Comparison of ENCODE assay signal across 10 mouse cellular contexts in the genomic region with DNA sequence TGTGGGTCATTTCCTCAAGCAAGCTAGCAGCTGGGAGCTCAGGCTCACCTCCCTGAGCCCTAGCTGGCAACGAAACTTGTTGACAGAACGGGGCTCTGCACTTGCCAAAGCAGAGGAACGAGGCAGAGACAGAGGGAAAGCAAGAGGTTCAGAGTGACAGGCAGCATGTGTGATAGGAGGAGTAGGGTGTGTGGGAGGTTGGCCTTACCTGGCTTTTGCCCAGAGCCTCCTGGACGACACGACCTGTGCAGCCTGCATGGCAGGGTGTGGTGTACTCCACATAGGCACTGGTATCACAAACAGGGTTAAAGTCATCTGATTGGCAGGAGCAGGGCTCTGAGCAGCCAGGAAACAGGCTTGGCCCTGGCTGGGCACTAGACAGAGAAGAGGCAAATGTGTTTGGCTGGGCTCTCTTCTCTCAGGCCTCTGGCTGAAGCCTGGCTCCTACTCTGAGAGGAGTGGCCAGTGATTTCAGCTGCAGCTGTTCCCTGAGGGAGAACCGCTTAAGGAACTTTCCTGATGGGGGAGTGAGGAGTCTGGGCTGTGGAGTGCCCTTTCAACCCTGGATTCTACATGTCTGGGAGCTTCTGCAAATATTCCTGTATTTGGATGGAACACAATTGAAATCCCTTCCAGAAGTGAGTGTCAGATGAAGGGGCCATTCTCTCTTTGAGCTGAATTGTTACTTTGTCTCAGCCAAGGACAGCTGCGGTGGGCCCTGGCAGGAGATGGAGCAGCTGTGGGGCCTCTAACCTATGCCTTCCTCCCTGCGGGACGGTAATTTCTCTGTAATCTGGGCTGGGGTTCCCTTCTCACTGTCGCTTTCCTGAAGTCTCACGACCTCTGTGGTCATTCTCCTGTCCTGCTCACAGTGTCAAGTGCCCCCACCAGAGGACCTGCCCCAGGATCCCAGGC. TPM values are rescaled to one million over a fixed set of nuclear protein-coding genes. Genes with fewer than 3 reads are reported as not detected.
A peak's percentile ranks its signal among the peaks of the same experiment; 100 is the strongest.
DNase-seq lines count a peak whose midpoint lies in the region; ATAC-seq and TF ChIP-seq lines count a peak whose summit lies in the region.
"Had no signal": no experiment of that assay in that cellular context is flagged by ENCODE, and none has a peak within 500 bp of the region (broad histone marks: within the 10 kb centered on the region; RNA-seq: fewer than 3 reads in every experiment).

No protein-coding gene starts in this region.

- 17% methylated on average over 11 of the region's 11 CpGs for WGBS in heart, adult 2 months
- WGBS in heart, embryonic 11.5 days (ENCODE audit: insufficient replicate concordance), result 48% methylated on average over 11 of the region's 11 CpGs
- 62% methylated on average over 11 of the region's 11 CpGs for WGBS in midbrain, embryonic 16.5 days

- DNase-seq in heart, adult 2 months, result peak; percentile 84 to 90
- peak; percentile 94 for DNase-seq in brain, adult 2 months (ENCODE audit: low read depth, low spot score)
- DNase-seq in fat pad, adult 2 months (ENCODE audit: extremely low read depth, low read depth, low spot score), result peak; percentile 82
- peak; percentile 58 for DNase-seq in layer of hippocampus, adult 11-12 months (ENCODE audit: low spot score)
- no peak for DNase-seq in spleen, postnatal 4 days (ENCODE audit: low spot score in 2 of 2)

- no peak for ATAC-seq in heart, embryonic 11.5 days (replicated peaks; ENCODE audit: insufficient number of reproducible peaks, low FRiP score, low TSS enrichment)
- ATAC-seq in midbrain, embryonic 16.5 days, result 0 out of 2 replicates have a peak, but pooled peaks have one; percentile 11
- no peak for ATAC-seq in monocyte, adult 5-6 weeks (replicated peaks; ENCODE audit: insufficient number of reproducible peaks, low FRiP score, low TSS enrichment, poor library complexity, severe bottlenecking)

- peaks cover 21% of the 10 kb centered on the region for H3K4me1 ChIP-seq in heart, adult 2 months (ENCODE audit: control insufficient read depth, insufficient read depth, low read length)
- peaks cover 11% of the 10 kb centered on the region for H3K4me1 ChIP-seq in heart, embryonic 11.5 days (ENCODE audit: control insufficient read depth, insufficient read depth, low read length)
- peaks cover 3% of the 10 kb centered on the region; the same call in 1 of the 2 replicates for H3K4me1 ChIP-seq in midbrain, embryonic 16.5 days (ENCODE audit: control insufficient read depth, insufficient read depth, low read length)

- intact Hi-C loops in heart, adult 2 months (cut with DNase I), result loop anchor here (2.0 kb wide), 1 partner anchor 16 kb away; no protein-coding TSS in a partner anchor

- TF ChIP-seq POLR2A in heart, adult 2 months (IDR thresholded peaks at IDR 0.05; ENCODE audit: insufficient read depth, low read depth, low read length), result no peak

- peaks cover 6% of the 10 kb centered on the region for H3K36me3 ChIP-seq in heart, adult 2 months (ENCODE audit: control insufficient read depth, insufficient read depth, low read length)
- no peaks in the 10 kb centered on the region for H3K36me3 ChIP-seq in heart, embryonic 11.5 days (ENCODE audit: control insufficient read depth, insufficient read depth, low read length)
- no peaks in the 10 kb centered on the region for H3K36me3 ChIP-seq in midbrain, embryonic 16.5 days (ENCODE audit: control insufficient read depth, insufficient read depth, low read length)

- peak; percentile 72; the same call in 1 of the 2 replicates for TF ChIP-seq EP300 in heart, adult 2 months (IDR thresholded peaks at IDR 0.05; ENCODE audit: insufficient read depth, low read depth, low read length)

- no peak overlapping the region for H3K4me2 ChIP-seq in heart, embryonic 11.5 days
- H3K4me2 ChIP-seq in midbrain, embryonic 16.5 days (ENCODE audit: low read length), result no peak overlapping the region

- no peaks in the 10 kb centered on the region for H3K27me3 ChIP-seq in heart, adult 2 months (ENCODE audit: control insufficient read depth, insufficient read depth, low read length)
- peaks cover 4% of the 10 kb centered on the region; the same call in 1 of the 2 replicates for H3K27me3 ChIP-seq in heart, embryonic 11.5 days (ENCODE audit: control insufficient read depth, insufficient read depth, low read length)
- no peaks in the 10 kb centered on the region for H3K27me3 ChIP-seq in midbrain, embryonic 16.5 days (ENCODE audit: control insufficient read depth, insufficient read depth, low read depth, low read length)

- no peaks in the 10 kb centered on the region for H3K79me2 ChIP-seq in heart, adult 2 months (replicated peaks; ENCODE audit: control insufficient read depth, insufficient read depth, low read length)

- H3K9ac ChIP-seq in heart, adult 2 months (ENCODE audit: low read depth, low read length), result peak overlapping the region; percentile 7; the same call in 1 of the 2 replicates
- no peak overlapping the region for H3K9ac ChIP-seq in heart, embryonic 11.5 days (ENCODE audit: low read depth, low read length)
- no peak overlapping the region for H3K9ac ChIP-seq in midbrain, embryonic 16.5 days (ENCODE audit: low read depth, low read length)

- H3K9me3 ChIP-seq in heart, embryonic 11.5 days (replicated peaks; ENCODE audit: control insufficient read depth, low read length), result no peaks in the 10 kb centered on the region
- H3K9me3 ChIP-seq in midbrain, embryonic 16.5 days (replicated peaks; ENCODE audit: control insufficient read depth, low read length, poor library complexity, severe bottlenecking), result no peaks in the 10 kb centered on the region

- peak overlapping the region; percentile 53 for H3K27ac ChIP-seq in heart, adult 2 months
- H3K27ac ChIP-seq in heart, embryonic 11.5 days (ENCODE audit: low read depth, low read length), result no peak overlapping the region
- H3K27ac ChIP-seq in midbrain, embryonic 16.5 days (ENCODE audit: low read length), result no peak overlapping the region

- no peak for TF ChIP-seq CTCF in heart, adult 2 months (IDR thresholded peaks at IDR 0.05)

- H3K4me3 ChIP-seq in heart, adult 2 months, result no peak overlapping the region
- H3K4me3 ChIP-seq in heart, embryonic 11.5 days (ENCODE audit: low read depth, low read length), result no peak overlapping the region
- H3K4me3 ChIP-seq in midbrain, embryonic 16.5 days (ENCODE audit: low read depth, low read length), result no peak overlapping the region
- H3K4me3 ChIP-seq: erythroblast, embryonic 14.5 days had no signal

RNA-seq across cellular contexts. Expression of gene Tpbgl, which starts 37.9 kb away (rescaled TPM):
- 1 to 10 TPM; 3.3 to 3.4 TPM for total RNA-seq in heart, adult 2 months (2021)
- polyA plus RNA-seq in heart, adult 2 months (2012; rRNA removed), result 3.5 and 5.1 TPM in 2 replicates
- 1.4 and 1.5 TPM in 2 replicates for polyA plus RNA-seq in heart, embryonic 11.5 days (2014; fragmentation: Nextera tagmentation; extraction: Ambion mirVana)
- 1.1 and 1.6 TPM in 2 replicates for polyA plus RNA-seq in midbrain, embryonic 16.5 days (2015; fragmentation: Nextera tagmentation; extraction: Ambion mirVana)
- total RNA-seq in monocyte, adult 5-6 weeks (2017), result 0.68 TPM in 1 of 3 replicates, not detected in the others
- total RNA-seq: neutrophil, adult 5-6 weeks had no signal

RNA-seq across cellular contexts. Expression of gene Slco2b1, which starts 46.3 kb away (rescaled TPM):
- total RNA-seq in heart, adult 2 months (2021), result 10 to 100 TPM in 1 of 2 experiments, 1 to 10 TPM in 1; 8.5 to 10.1 TPM
- polyA plus RNA-seq in heart, adult 2 months (2012; rRNA removed), result 11.7 and 14.4 TPM in 2 replicates
- polyA plus RNA-seq in heart, embryonic 11.5 days (2014; fragmentation: Nextera tagmentation; extraction: Ambion mirVana), result 0.36 and 0.39 TPM in 2 replicates
- 5.9 and 6.5 TPM in 2 replicates for polyA plus RNA-seq in midbrain, embryonic 16.5 days (2015; fragmentation: Nextera tagmentation; extraction: Ambion mirVana)
- total RNA-seq in monocyte, adult 5-6 weeks (2017), result 0.48 to 2.1 TPM in 2 of 3 replicates, not detected in the other
- total RNA-seq: neutrophil, adult 5-6 weeks had no signal
- polyA plus RNA-seq: erythroblast, embryonic 14.5 days had no signal

Comparison
In these comparisons a context has a peak if more than half of its experiments do, and no peak if none do; other contexts are left out.
1. DNase-seq: peak in heart, adult 2 months (2 of 2), brain, adult 2 months (single experiment), fat pad, adult 2 months (single experiment) and layer of hippocampus, adult 11-12 months (single experiment); none in spleen, postnatal 4 days (0 of 2).